12 mouse cellular contexts compared by ENCODE assay signal in the genomic region with DNA sequence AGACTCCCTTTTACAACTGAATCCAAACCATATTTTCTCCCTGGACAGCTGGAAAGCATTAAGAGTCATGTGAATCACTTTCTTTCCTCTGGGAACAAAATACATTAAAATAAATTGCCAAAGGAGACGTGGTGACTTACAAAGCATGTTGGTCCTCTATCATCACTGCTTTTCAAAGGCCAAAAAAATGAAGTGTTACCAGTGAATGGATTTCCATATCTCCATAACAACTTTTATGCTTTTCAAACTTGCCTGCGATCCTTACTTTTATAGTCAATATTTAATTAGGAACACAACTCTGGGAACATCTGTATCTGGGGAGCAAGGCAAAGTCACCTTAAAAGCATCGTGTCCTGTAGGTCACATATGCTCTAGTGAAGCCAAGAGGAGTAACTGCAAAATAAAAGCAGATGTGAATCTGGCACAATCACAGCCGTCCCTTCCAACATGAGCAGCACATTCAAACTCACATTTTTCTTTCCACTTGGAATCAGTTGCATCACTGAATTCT.
DNase-seq lines count a peak whose midpoint lies in the region; ATAC-seq lines count a peak whose summit lies in the region.
"Had no signal": no experiment of that assay in that cellular context is flagged by ENCODE, and none has a peak within 500 bp of the region (broad histone marks: within the 10 kb centered on the region; RNA-seq: fewer than 3 reads in every experiment).

No protein-coding gene starts in this region.

- no peak overlapping the region for H3K4me3 ChIP-seq in hindbrain, embryonic 11.5 days (ENCODE audit: low read depth, low read length)
- H3K4me3 ChIP-seq in hindbrain, embryonic 16.5 days (ENCODE audit: low read length) = no peak overlapping the region
- H3K4me3 ChIP-seq in embryonic facial prominence, embryonic 12.5 days = no peak overlapping the region
- H3K4me3 ChIP-seq: forebrain, embryonic 15.5 days; myocyte; stomach, embryonic 15.5 days had no signal

- no peaks in the 10 kb centered on the region for H3K36me3 ChIP-seq in hindbrain, embryonic 11.5 days (ENCODE audit: control insufficient read depth, insufficient read depth, low read length)
- no peaks in the 10 kb centered on the region for H3K36me3 ChIP-seq in hindbrain, embryonic 16.5 days (ENCODE audit: control insufficient read depth, insufficient read depth, low read length)
- no peaks in the 10 kb centered on the region for H3K36me3 ChIP-seq in embryonic facial prominence, embryonic 12.5 days
- H3K36me3 ChIP-seq: forebrain, embryonic 15.5 days; stomach, embryonic 15.5 days had no signal

- no peak overlapping the region for H3K9ac ChIP-seq in hindbrain, embryonic 11.5 days (ENCODE audit: low read depth, low read length)
- H3K9ac ChIP-seq in hindbrain, embryonic 16.5 days (ENCODE audit: low read depth, low read length) = no peak overlapping the region
- H3K9ac ChIP-seq in embryonic facial prominence, embryonic 12.5 days = no peak overlapping the region
- H3K9ac ChIP-seq: forebrain, embryonic 15.5 days; stomach, embryonic 15.5 days had no signal

- ATAC-seq in hindbrain, embryonic 11.5 days (ENCODE audit: low FRiP score) = no peak
- no peak for ATAC-seq in hindbrain, embryonic 16.5 days
- no peak for ATAC-seq in embryonic facial prominence, embryonic 12.5 days (ENCODE audit: insufficient number of reproducible peaks, insufficient read depth, low FRiP score, low TSS enrichment)
- ATAC-seq: forebrain, embryonic 15.5 days had no signal

- H3K4me2 ChIP-seq in hindbrain, embryonic 11.5 days (replicated peaks; ENCODE audit: low read depth, low read length) = no peak overlapping the region
- no peak overlapping the region for H3K4me2 ChIP-seq in hindbrain, embryonic 16.5 days (ENCODE audit: low read length)
- no peak overlapping the region for H3K4me2 ChIP-seq in embryonic facial prominence, embryonic 12.5 days (replicated peaks)
- H3K4me2 ChIP-seq: forebrain, embryonic 15.5 days; stomach, embryonic 15.5 days had no signal

- H3K27ac ChIP-seq in hindbrain, embryonic 11.5 days (ENCODE audit: low read depth, low read length) = no peak overlapping the region
- H3K27ac ChIP-seq in hindbrain, embryonic 16.5 days (ENCODE audit: low read depth, low read length) = no peak overlapping the region
- 0 out of 2 replicates have a peak overlapping the region, but pooled peaks have one; percentile 48 for H3K27ac ChIP-seq in embryonic facial prominence, embryonic 12.5 days
- H3K27ac ChIP-seq: forebrain, embryonic 15.5 days had no signal

- WGBS in hindbrain, embryonic 11.5 days = 72% methylated on average over 4 of the region's 4 CpGs
- WGBS in hindbrain, embryonic 16.5 days = 65% methylated on average over 4 of the region's 4 CpGs
- WGBS in embryonic facial prominence, embryonic 12.5 days = 27% methylated on average over 4 of the region's 4 CpGs

- peak; percentile 19 for DNase-seq in hindbrain, embryonic 11.5 days (ENCODE audit: low spot score)
- DNase-seq in NIH3T3 (ENCODE audit: low read depth) = peak; percentile 19
- DNase-seq in heart, postnatal 4 days = peak; percentile 29
- DNase-seq in cerebellum, adult 11 months = no peak
- DNase-seq in adrenal gland, postnatal 25 days = no peak
- no peak for DNase-seq in left cerebral cortex, postnatal 10 days (ENCODE audit: extremely low spot score in 1 of 2, low spot score in 2 of 2)
- DNase-seq: cerebellum, adult 9-11 months had no signal

- no peaks in the 10 kb centered on the region for H3K4me1 ChIP-seq in hindbrain, embryonic 11.5 days (replicated peaks; ENCODE audit: control insufficient read depth, insufficient read depth, low read length)
- no peaks in the 10 kb centered on the region for H3K4me1 ChIP-seq in hindbrain, embryonic 16.5 days (ENCODE audit: control insufficient read depth, insufficient read depth, low read depth, low read length)
- 0 out of 2 replicates have a peak, but pooled peaks cover 6% of the 10 kb centered on the region for H3K4me1 ChIP-seq in embryonic facial prominence, embryonic 12.5 days
- H3K4me1 ChIP-seq: stomach, embryonic 15.5 days had no signal

- no peaks in the 10 kb centered on the region for H3K9me3 ChIP-seq in hindbrain, embryonic 11.5 days (ENCODE audit: control insufficient read depth, low read length)
- no peaks in the 10 kb centered on the region for H3K9me3 ChIP-seq in hindbrain, embryonic 16.5 days (ENCODE audit: control insufficient read depth, low read length)
- H3K9me3 ChIP-seq in embryonic facial prominence, embryonic 12.5 days = no peaks in the 10 kb centered on the region
- H3K9me3 ChIP-seq: forebrain, embryonic 15.5 days; stomach, embryonic 15.5 days had no signal

- no peaks in the 10 kb centered on the region for H3K27me3 ChIP-seq in hindbrain, embryonic 11.5 days (ENCODE audit: control insufficient read depth, insufficient read depth, low read length)
- no peaks in the 10 kb centered on the region for H3K27me3 ChIP-seq in hindbrain, embryonic 16.5 days (replicated peaks; ENCODE audit: control insufficient read depth, insufficient read depth, low read length)
- H3K27me3 ChIP-seq in embryonic facial prominence, embryonic 12.5 days = no peaks in the 10 kb centered on the region
- H3K27me3 ChIP-seq: forebrain, embryonic 15.5 days; stomach, embryonic 15.5 days had no signal

- intact Hi-C loops in left cerebral cortex, postnatal 10 days (cut with DNase I) = no loop called here

Comparison
In these comparisons a context has a peak if more than half of its experiments do, and no peak if none do; other contexts are left out.
1. DNase-seq: peak in hindbrain, embryonic 11.5 days (single experiment), NIH3T3 (single experiment) and heart, postnatal 4 days (single experiment); none in cerebellum, adult 11 months (single experiment), adrenal gland, postnatal 25 days (single experiment) and left cerebral cortex, postnatal 10 days (0 of 2).